Mouse (Mus musculus): ENCODE results near the gene Gm20388. TPM values are rescaled to one million over a fixed set of nuclear protein-coding genes. Genes with fewer than 3 reads are reported as not detected.

The Gm20388 gene
- polyA plus RNA-seq, 1 experiment from 2014 or later, result 5.5 TPM

- Histone ChIP-seq H3K36me3 (replicated peaks) (no peaks in the 10 kb centered on the region), H3K9me3 (no peaks in the 10 kb centered on the region; the same call in 1 of the 2 replicates), H3K4me3 (no peak overlapping the region), H3K27ac (peak overlapping the region; percentile 53; the same call in 1 of the 2 replicates), H3K27me3 (ENCODE audit: poor library complexity, severe bottlenecking) (peaks cover 80% of the 10 kb centered on the region), H3K4me1 (peaks cover 73% of the 10 kb centered on the region)
- no peak for DNase-seq (ENCODE audit: extremely low spot score, low spot score)
- WGBS, result 54% methylated on average over 10 of the region's 10 CpGs
Measured at GRCm38 (mm10) chr8:120466266-120466665, 555.6 kb downstream of the Gm20388 start.

GRCm38 (mm10) chr8:120467598-120467997 is 557.0 kb downstream of the Gm20388 start:
- no peak for DNase-seq (ENCODE audit: extremely low spot score, low spot score)
- 90% methylated on average over 7 of the region's 7 CpGs for WGBS
- no peaks in the 10 kb centered on the region for H3K36me3 ChIP-seq (replicated peaks)

GRCm38 (mm10) chr8:120470170-120470569 is 559.5 kb downstream of the Gm20388 start:
- DNase-seq (ENCODE audit: extremely low spot score, low spot score), result no peak
- peaks cover 92% of the 10 kb centered on the region for H3K27me3 ChIP-seq (ENCODE audit: poor library complexity, severe bottlenecking)
- H3K4me1 ChIP-seq, result peaks cover 86% of the 10 kb centered on the region
- no peaks in the 10 kb centered on the region for H3K9me3 ChIP-seq
- no peaks in the 10 kb centered on the region for H3K36me3 ChIP-seq (replicated peaks)
- H3K27ac ChIP-seq, result no peak overlapping the region
- H3K4me3 ChIP-seq, result no peak overlapping the region
- WGBS, result 94% methylated on average over 12 of the region's 12 CpGs

More at GRCm38 (mm10) chr8:120467598-120467997, 557.0 kb downstream of the Gm20388 start:
- Histone ChIP-seq H3K27me3 (ENCODE audit: poor library complexity, severe bottlenecking) (peaks cover 80% of the 10 kb centered on the region), H3K4me3 (no peak overlapping the region), H3K4me1 (peaks cover 73% of the 10 kb centered on the region), H3K9me3 (no peaks in the 10 kb centered on the region; the same call in 1 of the 2 replicates), H3K27ac (0 out of 2 replicates have a peak overlapping the region, but pooled peaks have one; percentile 53)

- DNase-seq (ENCODE audit: extremely low spot score, low spot score), result peak; percentile 68
- Histone ChIP-seq H3K4me3 (no peak overlapping the region), H3K36me3 (replicated peaks) (no peaks in the 10 kb centered on the region), H3K27ac (peak overlapping the region; percentile 71), H3K27me3 (ENCODE audit: poor library complexity, severe bottlenecking) (peaks cover 92% of the 10 kb centered on the region), H3K9me3 (no peaks in the 10 kb centered on the region), H3K4me1 (peaks cover 86% of the 10 kb centered on the region)
- 6% methylated on average over 7 of the region's 7 CpGs for WGBS
Measured at GRCm38 (mm10) chr8:120471166-120471565, 560.5 kb downstream of the Gm20388 start.

- Histone ChIP-seq H3K27ac (peak overlapping the region; percentile 71), H3K4me1 (peaks cover 86% of the 10 kb centered on the region), H3K9me3 (no peaks in the 10 kb centered on the region), H3K4me3 (no peak overlapping the region), H3K36me3 (replicated peaks) (no peaks in the 10 kb centered on the region), H3K27me3 (ENCODE audit: poor library complexity, severe bottlenecking) (peaks cover 89% of the 10 kb centered on the region)
- DNase-seq (ENCODE audit: extremely low spot score, low spot score), result no peak
- WGBS, result 56% methylated on average over 2 of the region's 2 CpGs
Measured at GRCm38 (mm10) chr8:120471752-120472151, 561.1 kb downstream of the Gm20388 start.

GRCm38 (mm10) chr8:120472230-120472629 is 561.6 kb downstream of the Gm20388 start:
- Histone ChIP-seq H3K27me3 (ENCODE audit: poor library complexity, severe bottlenecking) (peaks cover 85% of the 10 kb centered on the region), H3K36me3 (replicated peaks) (no peaks in the 10 kb centered on the region), H3K9me3 (no peaks in the 10 kb centered on the region), H3K4me1 (peaks cover 86% of the 10 kb centered on the region), H3K4me3 (no peak overlapping the region), H3K27ac (peak overlapping the region; percentile 71)
- 55% methylated on average over 16 of the region's 16 CpGs for WGBS
- no peak for DNase-seq (ENCODE audit: extremely low spot score, low spot score)

- Histone ChIP-seq H3K27ac (peak overlapping the region; percentile 77; the same call in 1 of the 2 replicates), H3K4me1 (peaks cover 92% of the 10 kb centered on the region), H3K27me3 (ENCODE audit: poor library complexity, severe bottlenecking) (peaks cover 74% of the 10 kb centered on the region), H3K4me3 (no peak overlapping the region), H3K36me3 (replicated peaks) (no peaks in the 10 kb centered on the region), H3K9me3 (no peaks in the 10 kb centered on the region)
- 90% methylated on average over 13 of the region's 13 CpGs for WGBS
- DNase-seq (ENCODE audit: extremely low spot score, low spot score), result no peak
Measured at GRCm38 (mm10) chr8:120473729-120474364, 563.2 kb downstream of the Gm20388 start.

GRCm38 (mm10) chr8:120474496-120475235 is 564.0 kb downstream of the Gm20388 start:
- no peak for DNase-seq (ENCODE audit: extremely low spot score, low spot score)
- no peaks in the 10 kb centered on the region for H3K9me3 ChIP-seq
- H3K27ac ChIP-seq, result peak overlapping the region; percentile 77
- 85% methylated on average over 11 of the region's 11 CpGs for WGBS
- H3K27me3 ChIP-seq (ENCODE audit: poor library complexity, severe bottlenecking), result peaks cover 77% of the 10 kb centered on the region
- no peak overlapping the region for H3K4me3 ChIP-seq
- no peaks in the 10 kb centered on the region for H3K36me3 ChIP-seq (replicated peaks)
- peaks cover 100% of the 10 kb centered on the region for H3K4me1 ChIP-seq

- Histone ChIP-seq H3K27me3 (ENCODE audit: poor library complexity, severe bottlenecking) (peaks cover 69% of the 10 kb centered on the region), H3K9me3 (no peaks in the 10 kb centered on the region), H3K36me3 (replicated peaks) (no peaks in the 10 kb centered on the region), H3K4me3 (no peak overlapping the region), H3K27ac (peak overlapping the region; percentile 77), H3K4me1 (peaks cover 92% of the 10 kb centered on the region)
- no peak for DNase-seq (ENCODE audit: extremely low spot score, low spot score)
- WGBS, result 65% methylated on average over 10 of the region's 10 CpGs
Measured at GRCm38 (mm10) chr8:120475462-120476201, 565.0 kb downstream of the Gm20388 start.

GRCm38 (mm10) chr8:120476711-120477575 is 566.3 kb downstream of the Gm20388 start:
- H3K36me3 ChIP-seq (replicated peaks), result no peaks in the 10 kb centered on the region
- peak overlapping the region; percentile 77 for H3K27ac ChIP-seq
- no peak overlapping the region; the same call in 1 of the 2 replicates for H3K4me3 ChIP-seq
- 48% methylated on average over 25 of the region's 25 CpGs for WGBS
- H3K27me3 ChIP-seq (ENCODE audit: poor library complexity, severe bottlenecking), result peaks cover 66% of the 10 kb centered on the region
- H3K4me1 ChIP-seq, result peaks cover 90% of the 10 kb centered on the region
- H3K9me3 ChIP-seq, result no peaks in the 10 kb centered on the region
- no peak for DNase-seq (ENCODE audit: extremely low spot score, low spot score)

GRCm38 (mm10) chr8:120478754-120479153 is 568.1 kb downstream of the Gm20388 start:
- Histone ChIP-seq H3K4me3 (no peak overlapping the region), H3K36me3 (replicated peaks) (no peaks in the 10 kb centered on the region), H3K27ac (peak overlapping the region; percentile 27; the same call in 1 of the 2 replicates), H3K9me3 (no peaks in the 10 kb centered on the region), H3K27me3 (ENCODE audit: poor library complexity, severe bottlenecking) (peaks cover 61% of the 10 kb centered on the region), H3K4me1 (peaks cover 84% of the 10 kb centered on the region)
- DNase-seq (ENCODE audit: extremely low spot score, low spot score), result no peak
- WGBS, result 90% methylated on average over 11 of the region's 11 CpGs

GRCm38 (mm10) chr8:120479691-120480090 is 569.0 kb downstream of the Gm20388 start:
- Histone ChIP-seq H3K4me3 (no peak overlapping the region), H3K4me1 (peaks cover 84% of the 10 kb centered on the region), H3K36me3 (replicated peaks) (no peaks in the 10 kb centered on the region), H3K27ac (0 out of 2 replicates have a peak overlapping the region, but pooled peaks have one; percentile 8), H3K27me3 (ENCODE audit: poor library complexity, severe bottlenecking) (peaks cover 62% of the 10 kb centered on the region), H3K9me3 (no peaks in the 10 kb centered on the region)
- no peak for DNase-seq (ENCODE audit: extremely low spot score, low spot score)
- WGBS, result 93% methylated on average over 4 of the region's 4 CpGs
